Comparison of ENCODE assay signal across 16 mouse cellular contexts in genomic region chr12:110973829-110974228, GRCm38 (mm10). TPM values are rescaled to one million over a fixed set of nuclear protein-coding genes. Genes with fewer than 3 reads are reported as not detected.
DNase-seq lines count a peak whose midpoint lies in the region; ATAC-seq lines count a peak whose summit lies in the region.
"Had no signal": no experiment of that assay in that cellular context is flagged by ENCODE, and none has a peak within 500 bp of the region (broad histone marks: within the 10 kb centered on the region; RNA-seq: fewer than 3 reads in every experiment).

No protein-coding gene starts in this region.

- no peak for DNase-seq in heart, postnatal 25 days (ENCODE audit: low spot score)
- peak; percentile 64 for DNase-seq in midbrain, embryonic 11.5 days (ENCODE audit: low spot score, missing footprints)
- peak; percentile 52 for DNase-seq in liver
- DNase-seq in layer of hippocampus, adult 8-10 months (ENCODE audit: low spot score in 2 of 2): no peak
- DNase-seq: adrenal gland, postnatal 36 days; gastrocnemius, postnatal 14 days had no signal

- no peak for ATAC-seq in heart, embryonic 13.5 days (ENCODE audit: extremely low read depth, insufficient number of reproducible peaks, low FRiP score, low TSS enrichment)
- ATAC-seq in midbrain, embryonic 11.5 days (ENCODE audit: low FRiP score): no peak
- ATAC-seq in midbrain, embryonic 15.5 days (replicated peaks): no peak
- ATAC-seq in megakaryocyte-erythroid progenitor cell, adult 5-6 weeks (replicated peaks; ENCODE audit: low FRiP score, low TSS enrichment, poor library complexity, severe bottlenecking): peak; percentile 10
- ATAC-seq: lung, postnatal 0 days had no signal

- peaks cover 67% of the 10 kb centered on the region for H3K36me3 ChIP-seq in heart, embryonic 13.5 days
- H3K36me3 ChIP-seq in midbrain, embryonic 11.5 days (ENCODE audit: control insufficient read depth, insufficient read depth, low read length): peaks cover 7% of the 10 kb centered on the region
- H3K36me3 ChIP-seq in midbrain, embryonic 15.5 days (replicated peaks): peaks cover 20% of the 10 kb centered on the region; the same call in 1 of the 2 replicates

- peaks cover 23% of the 10 kb centered on the region for H3K4me1 ChIP-seq in heart, embryonic 13.5 days
- H3K4me1 ChIP-seq in midbrain, embryonic 11.5 days (ENCODE audit: control insufficient read depth, insufficient read depth, low read length): peaks cover 7% of the 10 kb centered on the region
- H3K4me1 ChIP-seq in midbrain, embryonic 15.5 days: peaks cover 8% of the 10 kb centered on the region

- intact Hi-C loops in heart, postnatal 25 days (cut with DNase I): no loop called here

- peak overlapping the region; percentile 91 for H3K4me2 ChIP-seq in heart, embryonic 13.5 days
- no peak overlapping the region for H3K4me2 ChIP-seq in midbrain, embryonic 11.5 days
- no peak overlapping the region for H3K4me2 ChIP-seq in midbrain, embryonic 15.5 days
- H3K4me2 ChIP-seq: embryonic facial prominence, embryonic 13.5 days; forebrain, embryonic 12.5 days; hindbrain, embryonic 12.5 days; limb, embryonic 12.5 days; neural tube, embryonic 12.5 days had no signal

- H3K9me3 ChIP-seq in heart, embryonic 13.5 days: no peaks in the 10 kb centered on the region
- no peaks in the 10 kb centered on the region for H3K9me3 ChIP-seq in midbrain, embryonic 11.5 days (ENCODE audit: control insufficient read depth, low read length)
- no peaks in the 10 kb centered on the region for H3K9me3 ChIP-seq in midbrain, embryonic 15.5 days
- H3K9me3 ChIP-seq: embryonic facial prominence, embryonic 13.5 days; forebrain, embryonic 12.5 days; hindbrain, embryonic 12.5 days; limb, embryonic 12.5 days; neural tube, embryonic 12.5 days had no signal

- no peaks in the 10 kb centered on the region; the same call in 1 of the 2 replicates for H3K27me3 ChIP-seq in heart, embryonic 13.5 days (replicated peaks)
- no peaks in the 10 kb centered on the region for H3K27me3 ChIP-seq in midbrain, embryonic 11.5 days (ENCODE audit: control insufficient read depth, insufficient read depth, low read length)
- H3K27me3 ChIP-seq in midbrain, embryonic 15.5 days (replicated peaks): no peaks in the 10 kb centered on the region
- H3K27me3 ChIP-seq: embryonic facial prominence, embryonic 13.5 days; forebrain, embryonic 12.5 days; hindbrain, embryonic 12.5 days; limb, embryonic 12.5 days; neural tube, embryonic 12.5 days had no signal

- no peak overlapping the region for H3K4me3 ChIP-seq in heart, embryonic 13.5 days
- no peak overlapping the region for H3K4me3 ChIP-seq in midbrain, embryonic 11.5 days (ENCODE audit: low read depth, low read length)
- H3K4me3 ChIP-seq in midbrain, embryonic 15.5 days: no peak overlapping the region
- H3K4me3 ChIP-seq: embryonic facial prominence, embryonic 13.5 days; forebrain, embryonic 12.5 days; hindbrain, embryonic 12.5 days; limb, embryonic 12.5 days; neural tube, embryonic 12.5 days had no signal

- H3K27ac ChIP-seq in heart, embryonic 13.5 days (replicated peaks): peak overlapping the region; percentile 62
- no peak overlapping the region for H3K27ac ChIP-seq in midbrain, embryonic 11.5 days (ENCODE audit: low read depth, low read length)
- H3K27ac ChIP-seq in midbrain, embryonic 15.5 days: no peak overlapping the region
- H3K27ac ChIP-seq: embryonic facial prominence, embryonic 13.5 days; forebrain, embryonic 12.5 days; hindbrain, embryonic 12.5 days; limb, embryonic 12.5 days; neural tube, embryonic 12.5 days; stomach, postnatal 0 days had no signal

- WGBS in heart, embryonic 13.5 days: 85% methylated on average over 4 of the region's 4 CpGs
- 95% methylated on average over 4 of the region's 4 CpGs for WGBS in midbrain, embryonic 11.5 days
- WGBS in midbrain, embryonic 15.5 days: 94% methylated on average over 4 of the region's 4 CpGs

- no peak overlapping the region for H3K9ac ChIP-seq in heart, embryonic 13.5 days
- H3K9ac ChIP-seq in midbrain, embryonic 11.5 days (ENCODE audit: low read length): no peak overlapping the region
- H3K9ac ChIP-seq in midbrain, embryonic 15.5 days: no peak overlapping the region
- H3K9ac ChIP-seq: embryonic facial prominence, embryonic 13.5 days; forebrain, embryonic 12.5 days; hindbrain, embryonic 12.5 days; limb, embryonic 12.5 days; neural tube, embryonic 12.5 days had no signal

RNA-seq across cellular contexts. Expression of gene Ankrd9, which starts 5.0 kb away (rescaled TPM):
- 13.5 and 13.7 TPM in 2 replicates for polyA plus RNA-seq in heart, embryonic 13.5 days (2015; fragmentation: Nextera tagmentation; extraction: Ambion mirVana)
- 10 to 100 TPM; 66.8 to 71.8 TPM for total RNA-seq in heart, postnatal 25 days (2021)
- 9.9 and 11.8 TPM in 2 replicates for polyA plus RNA-seq in midbrain, embryonic 11.5 days (2014; fragmentation: Nextera tagmentation; extraction: Ambion mirVana)
- 8.0 and 8.3 TPM in 2 replicates for polyA plus RNA-seq in midbrain, embryonic 15.5 days (2015; fragmentation: Nextera tagmentation; extraction: Ambion mirVana)
- total RNA-seq in megakaryocyte-erythroid progenitor cell, adult 5-6 weeks (2014; fragmentation: Nextera tagmentation): 3.6 and 5.7 TPM in 2 replicates
- 2.2 and 3.6 TPM in 2 replicates for total RNA-seq in megakaryocyte-erythroid progenitor cell, adult 5-6 weeks (2017)
- total RNA-seq in layer of hippocampus, adult 8-10 months (2022): 10 to 100 TPM; 12.5 to 14.0 (median 12.8) TPM

Comparison
In these comparisons a context has a peak if more than half of its experiments do, and no peak if none do; other contexts are left out.
1. DNase-seq: peak in midbrain, embryonic 11.5 days (single experiment) and liver (single experiment); none in heart, postnatal 25 days (single experiment) and layer of hippocampus, adult 8-10 months (0 of 2).
2. RNA of gene Ankrd9, which starts 5.0 kb away (total RNA-seq): 66.8 to 71.8 TPM in heart, postnatal 25 days; 12.5 to 14.0 TPM in layer of hippocampus, adult 8-10 months and 2.2 to 5.7 TPM in megakaryocyte-erythroid progenitor cell, adult 5-6 weeks; every median in the first group is over 4 times any median in the second.